Mouse (Mus musculus): ENCODE results near the gene Cyp2j9. TPM values are rescaled to one million over a fixed set of nuclear protein-coding genes. Genes with fewer than 3 reads are reported as not detected.

Cyp2j9 gene
- total and polyA plus RNA-seq, 3 experiments, result not detected

GRCm38 (mm10) chr4:96591791-96592150 lies 393 bp upstream of the Cyp2j9 start:
- H3K9me3 ChIP-seq (replicated peaks; ENCODE audit: insufficient read depth, low read length), result no peaks in the 10 kb centered on the region
- no peaks in the 10 kb centered on the region for H3K79me2 ChIP-seq (ENCODE audit: control insufficient read depth, insufficient read depth, low read length, poor library complexity)
- H3K36me3 ChIP-seq (ENCODE audit: control insufficient read depth in 1 of 2, insufficient read depth in 2 of 2, low read length in 2 of 2), result no peaks in the 10 kb centered on the region
- no peak for TF ChIP-seq MXI1 (IDR thresholded peaks at IDR 0.05; ENCODE audit: low read depth, low read length)
- no peak for TF ChIP-seq ZC3H11A (IDR thresholded peaks at IDR 0.05; ENCODE audit: low read depth, low read length)
- TF ChIP-seq NRF1 (IDR thresholded peaks at IDR 0.05; ENCODE audit: insufficient read depth, low read depth, low read length, poor library complexity, severe bottlenecking), result no peak
- no peak for TF ChIP-seq UBTF (IDR thresholded peaks at IDR 0.05; ENCODE audit: borderline replicate concordance, insufficient read depth, low read depth, low read length)
- no peak for TF ChIP-seq SIN3A (IDR thresholded peaks at IDR 0.05; ENCODE audit: low read length)
- no peak for TF ChIP-seq MAFK (IDR thresholded peaks at IDR 0.05; ENCODE audit: borderline replicate concordance, low read depth, low read length)
- no peak for TF ChIP-seq RCOR1 (IDR thresholded peaks at IDR 0.05; ENCODE audit: low read depth, low read length)
- TF ChIP-seq BHLHE40 (IDR thresholded peaks at IDR 0.05; ENCODE audit: borderline replicate concordance, low read depth, low read length), result no peak
- TF ChIP-seq MEF2A (IDR thresholded peaks at IDR 0.05; ENCODE audit: extremely low read depth, insufficient replicate concordance, low read depth, low read length, poor library complexity, severe bottlenecking), result no peak
- TF ChIP-seq POLR2AphosphoS2 (IDR thresholded peaks at IDR 0.05; ENCODE audit: low read length), result no peak
- TF ChIP-seq USF2 (IDR thresholded peaks at IDR 0.05; ENCODE audit: borderline replicate concordance in 1 of 2, insufficient read depth in 1 of 2, low read depth in 1 of 2, low read length in 2 of 2), result no peak
- TF ChIP-seq KAT2A (conservative IDR thresholded peaks at IDR 0.05; ENCODE audit: low read depth, low read length), result no peak
- TF ChIP-seq GABPA (IDR thresholded peaks at IDR 0.05; ENCODE audit: low read depth, low read length), result no peak
- TF ChIP-seq POLR2A (IDR thresholded peaks at IDR 0.05; ENCODE audit: control insufficient read depth in 1 of 2, insufficient read depth in 1 of 2, low read depth in 1 of 2, low read length in 2 of 2, poor library complexity in 1 of 2), result no peak
- no peak for TF ChIP-seq MYC (IDR thresholded peaks at IDR 0.05; ENCODE audit: low read depth, low read length)
- no peak for TF ChIP-seq TBP (IDR thresholded peaks at IDR 0.05; ENCODE audit: low read depth, low read length)
- no peak for TF ChIP-seq EP300 (IDR thresholded peaks at IDR 0.05; ENCODE audit: low read depth in 1 of 2, low read length in 2 of 2)
- TF ChIP-seq E2F4 (IDR thresholded peaks at IDR 0.05; ENCODE audit: borderline replicate concordance, low read depth, low read length), result no peak
- no peaks in the 10 kb centered on the region for H3K4me1 ChIP-seq (ENCODE audit: control insufficient read depth in 1 of 2, insufficient read depth in 2 of 2, low read length in 2 of 2)
- no peak overlapping the region for H3K9ac ChIP-seq (ENCODE audit: control insufficient read depth, low read depth, low read length, poor library complexity, severe bottlenecking)
- H3K27me3 ChIP-seq (ENCODE audit: control insufficient read depth in 1 of 2, insufficient read depth in 2 of 2, low read length in 2 of 2), result no peaks in the 10 kb centered on the region
- H3K27ac ChIP-seq (ENCODE audit: control insufficient read depth, low read depth, low read length), result no peak overlapping the region
- H3K4me3 ChIP-seq (ENCODE audit: control insufficient read depth in 1 of 2, insufficient read depth in 1 of 2, low read depth in 2 of 2, low read length in 2 of 2), result no peak overlapping the region
- no peak for DNase-seq (ENCODE audit: low read depth, low spot score)

- Histone ChIP-seq H3K79me2 (ENCODE audit: control insufficient read depth, insufficient read depth, low read length, poor library complexity) (no peaks in the 10 kb centered on the region), H3K9ac (ENCODE audit: control insufficient read depth, low read depth, low read length, poor library complexity, severe bottlenecking) (no peak overlapping the region), H3K27me3 (ENCODE audit: control insufficient read depth in 1 of 2, insufficient read depth in 2 of 2, low read length in 2 of 2) (no peaks in the 10 kb centered on the region), H3K27ac (ENCODE audit: control insufficient read depth, low read depth, low read length) (no peak overlapping the region), H3K4me3 (ENCODE audit: control insufficient read depth in 1 of 2, insufficient read depth in 1 of 2, low read depth in 2 of 2, low read length in 2 of 2) (no peak overlapping the region), H3K4me1 (ENCODE audit: control insufficient read depth in 1 of 2, insufficient read depth in 2 of 2, low read length in 2 of 2) (no peaks in the 10 kb centered on the region), H3K36me3 (ENCODE audit: control insufficient read depth in 1 of 2, insufficient read depth in 2 of 2, low read length in 2 of 2) (no peaks in the 10 kb centered on the region), H3K9me3 (replicated peaks; ENCODE audit: insufficient read depth, low read length) (no peaks in the 10 kb centered on the region)
- DNase-seq (ENCODE audit: low read depth, low spot score), result no peak
- TF ChIP-seq USF1 (IDR thresholded peaks at IDR 0.05; ENCODE audit: low read depth, low read length) (no peak), TAL1 (IDR thresholded peaks at IDR 0.05; ENCODE audit: low read length) (no peak), SIN3A (IDR thresholded peaks at IDR 0.05; ENCODE audit: low read length) (no peak), CHD2 (IDR thresholded peaks at IDR 0.05; ENCODE audit: low read length) (no peak), MYB (IDR thresholded peaks at IDR 0.05; ENCODE audit: low read depth, low read length) (no peak), MYC (IDR thresholded peaks at IDR 0.05; ENCODE audit: low read depth, low read length) (no peak), KAT2A (conservative IDR thresholded peaks at IDR 0.05; ENCODE audit: low read depth, low read length) (no peak), SMC3 (IDR thresholded peaks at IDR 0.05; ENCODE audit: low read depth, low read length) (no peak), MEF2A (IDR thresholded peaks at IDR 0.05; ENCODE audit: extremely low read depth, insufficient replicate concordance, low read depth, low read length, poor library complexity, severe bottlenecking) (no peak), POLR2A (IDR thresholded peaks at IDR 0.05; ENCODE audit: control insufficient read depth in 1 of 2, insufficient read depth in 1 of 2, low read depth in 1 of 2, low read length in 2 of 2, poor library complexity in 1 of 2) (no peak), GATA1 (IDR thresholded peaks at IDR 0.05; ENCODE audit: low read depth, low read length) (no peak), ELF1 (IDR thresholded peaks at IDR 0.05; ENCODE audit: low read depth, low read length) (no peak), CTCF (IDR thresholded peaks at IDR 0.05 in 2 of 3, conservative IDR thresholded peaks at IDR 0.05 in 1 of 3; ENCODE audit: control insufficient read depth in 1 of 3, insufficient read depth in 1 of 3, low read depth in 2 of 3, low read length in 3 of 3, poor library complexity in 1 of 3, severe bottlenecking in 1 of 3) (no peak), POLR2AphosphoS2 (IDR thresholded peaks at IDR 0.05; ENCODE audit: low read length) (no peak), ZNF384 (IDR thresholded peaks at IDR 0.05; ENCODE audit: low read depth, low read length) (no peak), ETS1 (IDR thresholded peaks at IDR 0.05; ENCODE audit: low read depth, low read length) (no peak), MAZ (IDR thresholded peaks at IDR 0.05; ENCODE audit: low read depth, low read length) (no peak), USF2 (IDR thresholded peaks at IDR 0.05; ENCODE audit: borderline replicate concordance in 1 of 2, insufficient read depth in 1 of 2, low read depth in 1 of 2, low read length in 2 of 2) (no peak), CHD1 (IDR thresholded peaks at IDR 0.05; ENCODE audit: low read depth, low read length) (no peak)
Measured at GRCm38 (mm10) chr4:96581425-96582088, 9.8 kb downstream of the Cyp2j9 start.

All from MEL (cell line).